Mouse (Mus musculus) stomach, embryonic 14.5 days (tissue): Measurements from ENCODE around the gene Hsd17b6. TPM values are rescaled to one million over a fixed set of nuclear protein-coding genes. Genes with fewer than 3 reads are reported as not detected.

Experiments
- ATAC-seq: fragments of 200-750 bp; cut with Nextera tagmentation; 2 replicates; pipeline ENCODE4 v1.8.0; 2017; ENCODE audit warnings: low read depth, moderate TSS enrichment; ENCODE audit not compliant: insufficient number of reproducible peaks, insufficient read depth, low FRiP score
- H3K27ac ChIP-seq: fragments of 300-500 bp; sonication (generic); 2 replicates; pipeline ENCODE4 v1.5.1; 2014; ENCODE audit warnings: mild to moderate bottlenecking, low read length, moderate library complexity, mixed read lengths
- H3K27me3 ChIP-seq: fragments of 300-500 bp; sonication (generic); 2 replicates; pipeline ENCODE4 v1.6.1; 2014; ENCODE audit warnings: low read length, control low read depth, mixed read lengths; ENCODE audit not compliant: control insufficient read depth, insufficient read depth
- H3K36me3 ChIP-seq: fragments of 300-500 bp; sonication (generic); 2 replicates; pipeline ENCODE4 v1.6.1; 2014; ENCODE audit warnings: mild to moderate bottlenecking, control low read depth, low read length, moderate library complexity, mixed read lengths; ENCODE audit not compliant: control insufficient read depth, insufficient read depth
- H3K4me1 ChIP-seq: fragments of 300-500 bp; sonication (generic); 2 replicates; pipeline ENCODE4 v1.6.1; 2014; ENCODE audit warnings: low read length, control low read depth, mixed read lengths; ENCODE audit not compliant: control insufficient read depth, insufficient read depth
- H3K4me2 ChIP-seq: fragments of 300-500 bp; sonication (generic); replicated peaks from 2 replicates; pipeline ENCODE4 v1.6.1; 2014; ENCODE audit warnings: low read depth, low read length, control low read depth
- H3K4me3 ChIP-seq: fragments of 300-500 bp; sonication (generic); 2 replicates; pipeline ENCODE4 v1.5.1; 2014; ENCODE audit warnings: low read depth, low read length, control low read depth
- H3K9ac ChIP-seq: fragments of 300-500 bp; sonication (generic); replicated peaks from 2 replicates; pipeline ENCODE4 v1.6.1; 2014; ENCODE audit warnings: low read depth, mild to moderate bottlenecking, control low read depth, low read length, moderate library complexity, mixed read lengths
- H3K9me3 ChIP-seq: fragments of 300-500 bp; sonication (generic); 2 replicates; pipeline ENCODE4 v1.6.1; 2016; ENCODE audit warnings: low read depth, low read length, control low read depth; ENCODE audit not compliant: control insufficient read depth
- WGBS: fragments of 180-500 bp; shearing (Covaris S2); extraction: QIAGEN DNeasy Blood & Tissue Kit; methylation state at CpG from one replicate; pipeline ENCODE4 v1.1.7; 2014; 5-methylcytosine and 5-hydroxymethylcytosine counted together
- polyA plus RNA-seq: library from polyadenylated mRNA; unstranded; fragments of >200 nt; fragmentation: Nextera tagmentation; extraction: Ambion mirVana; gene quantifications from 2 replicates; pipeline ENCODE4 v1.2.1, GENCODE M21; 2014

The Hsd17b6 gene
- polyA plus RNA-seq, 1 experiment from 2014 or later = not detected

GRCm38 (mm10) chr10:127964004-127964403 is 43.4 kb downstream of the Hsd17b6 start:
- no peak overlapping the region for H3K27ac ChIP-seq
- no peaks in the 10 kb centered on the region for H3K27me3 ChIP-seq
- H3K9ac ChIP-seq = no peak overlapping the region
- no peaks in the 10 kb centered on the region for H3K9me3 ChIP-seq
- WGBS = 61% methylated on average over 3 of the region's 3 CpGs
- H3K4me1 ChIP-seq = no peaks in the 10 kb centered on the region
- H3K36me3 ChIP-seq = no peaks in the 10 kb centered on the region
- no peak overlapping the region for H3K4me2 ChIP-seq
- H3K4me3 ChIP-seq = no peak overlapping the region
- ATAC-seq = no peak

DNA sequence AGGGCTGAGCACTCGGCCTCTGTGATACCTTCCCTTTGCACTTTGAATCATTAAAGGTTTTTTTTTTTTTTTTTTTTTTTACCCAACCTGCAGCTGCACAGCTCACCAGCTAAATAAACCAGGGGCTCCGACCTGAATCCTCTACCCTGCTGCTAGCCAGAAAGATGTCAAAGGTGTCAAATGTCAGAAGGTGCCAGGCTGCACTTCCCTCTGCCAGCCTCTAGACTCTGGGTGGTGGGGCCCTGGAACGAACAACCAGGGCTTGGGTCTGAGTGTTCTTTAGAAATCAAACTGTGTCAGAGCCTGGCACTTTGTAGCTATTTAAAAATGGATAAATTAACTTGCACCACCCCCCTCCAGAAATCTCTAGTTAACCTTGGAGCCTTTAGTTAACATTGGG is 45.0 kb downstream of the Hsd17b6 start:
- H3K27ac ChIP-seq = no peak overlapping the region
- no peaks in the 10 kb centered on the region for H3K27me3 ChIP-seq
- ATAC-seq = no peak
- no peaks in the 10 kb centered on the region for H3K4me1 ChIP-seq
- no peaks in the 10 kb centered on the region for H3K9me3 ChIP-seq
- H3K4me3 ChIP-seq = no peak overlapping the region
- no peak overlapping the region for H3K9ac ChIP-seq
- H3K4me2 ChIP-seq = no peak overlapping the region
- WGBS = 66% methylated on average over 3 of the region's 3 CpGs
- H3K36me3 ChIP-seq = no peaks in the 10 kb centered on the region

DNA sequence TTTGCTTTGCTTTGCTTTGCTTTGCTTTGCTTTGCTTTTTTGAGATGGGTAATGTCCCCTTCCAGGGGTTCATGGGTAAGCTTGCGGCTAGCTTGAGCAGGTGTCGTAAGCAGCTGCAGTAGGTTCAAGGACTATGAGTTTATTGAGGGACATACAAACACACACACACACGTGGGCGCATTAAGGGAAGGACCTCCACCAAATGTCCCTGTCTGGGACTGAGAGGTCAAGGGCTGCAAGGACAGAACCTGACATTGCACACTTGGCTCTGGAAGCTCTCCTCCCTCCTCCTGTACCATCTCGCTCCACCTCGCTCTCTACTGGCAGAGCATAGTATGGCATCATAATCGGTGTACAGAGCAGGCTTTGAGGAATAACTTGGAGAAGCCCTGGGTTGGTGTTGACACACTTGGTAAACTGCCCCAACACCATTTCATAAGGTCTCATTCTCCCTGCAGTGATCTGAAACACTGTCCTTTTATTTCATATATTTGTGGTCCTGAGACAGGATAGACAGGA is 48.2 kb downstream of the Hsd17b6 start:
- no peak for ATAC-seq
- no peak overlapping the region for H3K27ac ChIP-seq
- H3K4me2 ChIP-seq = no peak overlapping the region
- no peaks in the 10 kb centered on the region for H3K27me3 ChIP-seq
- no peaks in the 10 kb centered on the region for H3K4me1 ChIP-seq
- no peaks in the 10 kb centered on the region for H3K9me3 ChIP-seq
- no peak overlapping the region for H3K4me3 ChIP-seq
- no peak overlapping the region for H3K9ac ChIP-seq
- 96% methylated on average over 7 of the region's 7 CpGs for WGBS
- H3K36me3 ChIP-seq = no peaks in the 10 kb centered on the region

GRCm38 (mm10) chr10:127956168-127956816 is 51.1 kb downstream of the Hsd17b6 start:
- Histone ChIP-seq H3K4me1 (no peaks in the 10 kb centered on the region), H3K9me3 (no peaks in the 10 kb centered on the region), H3K4me3 (no peak overlapping the region), H3K36me3 (no peaks in the 10 kb centered on the region), H3K27me3 (no peaks in the 10 kb centered on the region), H3K27ac (no peak overlapping the region), H3K4me2 (no peak overlapping the region), H3K9ac (no peak overlapping the region)
- no peak for ATAC-seq
- WGBS = 56% methylated on average over 16 of the region's 16 CpGs

- no peak for ATAC-seq
- no peaks in the 10 kb centered on the region for H3K27me3 ChIP-seq
- 65% methylated on average over 4 of the region's 4 CpGs for WGBS
- no peaks in the 10 kb centered on the region for H3K9me3 ChIP-seq
- no peak overlapping the region for H3K9ac ChIP-seq
- no peaks in the 10 kb centered on the region for H3K4me1 ChIP-seq
- H3K36me3 ChIP-seq = no peaks in the 10 kb centered on the region
- H3K27ac ChIP-seq = no peak overlapping the region
- H3K4me2 ChIP-seq = no peak overlapping the region
- no peak overlapping the region for H3K4me3 ChIP-seq
Measured at GRCm38 (mm10) chr10:127955034-127955433, 52.4 kb downstream of the Hsd17b6 start.

DNA sequence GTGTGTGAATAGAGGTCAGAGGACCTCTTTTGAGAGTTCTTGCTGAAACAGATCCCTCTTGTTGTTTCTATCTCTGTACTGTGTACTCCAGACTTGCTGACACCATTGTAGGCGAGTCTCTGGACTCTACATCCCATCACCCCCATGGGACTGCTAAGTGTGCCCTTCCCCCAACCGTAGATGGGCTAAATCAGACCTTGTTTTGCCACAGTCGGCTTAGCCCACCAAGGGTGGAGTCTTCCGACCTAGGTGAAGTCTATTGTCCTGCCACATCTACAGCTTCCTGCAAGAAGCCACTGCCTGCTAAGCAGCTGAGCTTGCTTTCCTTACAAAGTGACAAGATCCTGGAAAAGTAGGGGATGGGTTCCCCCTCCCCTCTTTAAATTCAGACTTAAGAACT is 55.6 kb downstream of the Hsd17b6 start:
- ATAC-seq = no peak
- Histone ChIP-seq H3K9ac (no peak overlapping the region), H3K27ac (no peak overlapping the region), H3K27me3 (no peaks in the 10 kb centered on the region), H3K4me3 (no peak overlapping the region), H3K4me2 (no peak overlapping the region), H3K4me1 (no peaks in the 10 kb centered on the region), H3K36me3 (no peaks in the 10 kb centered on the region), H3K9me3 (no peaks in the 10 kb centered on the region)
- WGBS = 76% methylated on average over 4 of the region's 4 CpGs

DNA sequence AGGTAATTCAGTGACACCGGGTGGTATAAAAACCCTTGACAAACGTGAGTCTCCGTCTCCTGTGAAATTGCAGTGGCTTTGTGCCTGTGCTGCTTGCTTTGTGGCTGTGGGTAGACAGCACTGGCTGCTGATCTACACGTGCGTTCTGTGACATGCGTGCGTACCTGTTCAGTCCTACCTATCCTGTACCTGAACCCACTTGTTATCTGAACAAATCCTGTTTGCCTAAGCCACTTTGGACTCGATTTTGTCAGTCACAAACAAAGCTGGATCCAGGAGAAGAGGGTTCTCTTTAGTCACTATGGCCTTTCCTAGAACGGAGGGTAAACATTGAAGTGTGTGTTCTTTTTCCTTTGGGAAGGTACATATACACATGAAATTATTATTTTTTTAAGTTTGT is 56.0 kb downstream of the Hsd17b6 start:
- H3K9me3 ChIP-seq = no peaks in the 10 kb centered on the region
- H3K4me3 ChIP-seq = no peak overlapping the region
- H3K4me1 ChIP-seq = no peaks in the 10 kb centered on the region
- no peak overlapping the region for H3K9ac ChIP-seq
- H3K36me3 ChIP-seq = no peaks in the 10 kb centered on the region
- no peak overlapping the region for H3K4me2 ChIP-seq
- no peak overlapping the region for H3K27ac ChIP-seq
- no peaks in the 10 kb centered on the region for H3K27me3 ChIP-seq
- no peak for ATAC-seq
- WGBS = 82% methylated on average over 9 of the region's 9 CpGs

DNA sequence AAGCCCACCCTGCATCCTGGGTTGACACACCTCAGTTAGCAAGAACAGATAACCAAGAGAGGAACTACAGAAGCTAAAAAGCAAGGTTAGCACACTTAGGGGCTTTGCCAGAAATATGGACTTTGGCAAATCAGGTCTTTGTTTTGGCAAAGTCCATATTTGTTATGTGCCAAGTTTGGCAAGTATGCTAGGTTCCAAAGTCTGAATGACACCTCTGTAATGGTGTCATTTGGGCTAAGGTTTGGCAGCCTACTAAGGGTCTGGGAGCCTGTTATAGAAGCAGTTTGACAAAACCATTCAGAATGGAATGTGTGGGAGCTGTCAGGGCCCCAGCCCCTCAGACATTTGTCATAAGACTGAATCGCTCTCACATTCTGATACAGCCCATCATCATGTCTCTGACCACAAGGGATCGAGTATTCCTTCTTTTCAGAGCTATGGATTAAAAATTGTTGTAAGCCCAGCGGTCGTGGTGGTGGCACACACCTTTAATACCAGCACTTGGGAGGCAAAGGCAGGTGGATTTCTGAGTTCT is 57.7 kb downstream of the Hsd17b6 start:
- H3K9me3 ChIP-seq = no peaks in the 10 kb centered on the region
- no peak overlapping the region for H3K9ac ChIP-seq
- WGBS = 81% methylated on average over 4 of the region's 4 CpGs
- H3K4me2 ChIP-seq = no peak overlapping the region
- H3K27ac ChIP-seq = no peak overlapping the region
- no peak for ATAC-seq
- no peaks in the 10 kb centered on the region for H3K36me3 ChIP-seq
- H3K27me3 ChIP-seq = no peaks in the 10 kb centered on the region
- no peak overlapping the region for H3K4me3 ChIP-seq
- H3K4me1 ChIP-seq = no peaks in the 10 kb centered on the region
